Mouse (Mus musculus): ENCODE data around the gene Tubb2a.
"Not testable (repeated sequence)": the region's sequence is repeated elsewhere in the genome, so short reads cannot be mapped to it uniquely, and the experiment has no call there.

The Tubb2a gene

DNA sequence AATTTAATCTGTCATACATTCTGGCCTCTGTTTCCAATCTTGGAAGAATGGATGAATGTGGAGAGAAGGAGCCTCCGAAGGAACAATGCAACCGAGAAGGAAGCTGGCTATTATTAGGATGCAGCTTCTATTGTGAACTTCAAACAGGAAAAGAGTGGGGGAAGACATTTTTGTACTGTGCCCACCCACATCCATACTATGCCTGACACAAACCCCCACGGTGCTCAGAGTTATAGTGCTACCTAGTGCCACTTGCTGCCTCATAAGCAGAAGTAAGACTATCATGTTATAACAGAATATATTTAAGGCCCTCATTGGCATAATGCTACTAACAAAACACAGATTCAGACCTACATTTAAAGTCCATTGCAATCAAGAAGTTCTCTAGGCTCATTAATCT lies 11.6 kb upstream of the Tubb2a start:
- no peak for DNase-seq (ENCODE audit: low spot score in 2 of 2)

DNA sequence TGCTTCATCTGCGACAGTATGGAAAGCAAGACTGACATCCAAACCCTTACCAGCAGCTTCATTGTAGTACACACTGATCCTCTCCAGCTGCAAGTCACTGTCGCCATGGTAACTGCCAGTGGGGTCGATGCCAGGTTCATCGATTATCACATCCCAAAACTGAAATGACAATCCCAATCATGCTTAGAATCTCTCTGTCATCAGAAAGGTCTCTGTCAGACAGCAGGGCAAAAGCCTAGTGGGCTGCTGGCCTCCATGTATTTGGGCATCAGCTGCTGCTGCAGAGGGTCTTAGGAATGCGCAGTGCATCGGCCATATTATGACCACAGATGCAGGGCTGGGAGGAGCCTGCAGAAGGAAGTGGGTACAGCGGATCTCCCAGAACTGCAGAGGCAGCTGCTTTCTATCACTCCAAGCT lies 11.1 kb upstream of the Tubb2a start:
- no peak for DNase-seq (ENCODE audit: low spot score in 2 of 2)

DNA sequence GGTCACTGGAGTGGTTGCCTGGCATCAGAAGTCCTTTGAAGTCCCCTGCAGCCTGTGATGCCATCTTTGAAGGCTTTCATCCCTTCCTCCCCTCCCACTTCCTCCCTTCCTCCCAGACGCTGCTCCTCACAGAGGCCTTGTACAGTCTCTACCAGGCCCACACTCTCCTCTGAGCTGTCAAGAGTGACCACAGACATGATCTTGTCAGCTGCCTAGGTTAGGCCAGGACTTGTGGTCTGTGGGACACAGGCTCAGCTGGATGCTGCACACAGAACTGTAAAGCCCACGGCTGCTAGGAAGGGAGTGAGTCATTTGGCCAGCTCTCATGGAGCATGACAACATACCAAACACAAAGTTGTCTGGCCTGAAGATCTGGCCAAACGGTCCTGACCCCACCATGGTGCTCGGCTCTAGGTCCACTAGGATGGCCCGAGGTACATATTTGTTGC lies 10.4 kb upstream of the Tubb2a start:
- not testable (repeated sequence) for DNase-seq (ENCODE audit: low spot score in 2 of 2)

DNA sequence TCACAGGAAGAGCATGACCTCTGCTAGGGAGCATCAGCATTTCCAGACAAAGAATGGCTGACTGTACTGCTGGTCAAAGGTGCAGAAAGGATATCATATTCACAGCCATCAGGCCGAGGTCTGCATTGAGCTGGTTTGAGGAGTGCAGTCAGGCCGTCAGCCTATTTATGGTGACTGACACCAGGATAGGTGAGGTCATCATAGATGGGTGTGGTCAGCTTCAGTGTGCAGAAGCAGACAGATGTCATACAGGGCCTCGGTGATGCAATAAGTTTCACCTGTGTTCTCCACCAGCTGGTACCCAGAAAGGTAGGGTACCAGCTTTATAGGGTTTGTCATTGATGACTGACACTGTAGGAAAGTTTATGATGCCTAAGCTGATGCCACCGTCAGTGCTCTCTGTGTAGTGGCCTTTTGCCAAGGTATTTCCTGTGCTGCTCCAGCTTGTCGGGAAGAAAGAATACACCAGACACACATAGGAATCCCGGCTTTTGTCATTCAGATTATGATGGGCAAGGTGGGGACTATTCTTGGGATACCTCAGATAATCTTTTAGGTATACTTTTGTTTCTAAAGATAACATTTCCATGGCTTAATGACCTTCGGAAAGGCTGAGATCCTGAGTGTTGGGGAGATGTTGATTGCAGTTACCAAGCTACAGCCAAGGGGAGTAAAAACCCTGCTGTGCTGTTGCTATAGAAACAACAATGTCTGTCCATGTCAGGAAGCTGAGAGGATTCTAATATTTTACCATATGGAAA lies 9.4 kb upstream of the Tubb2a start:
- DNase-seq (ENCODE audit: low spot score in 2 of 2) = no peak

DNA sequence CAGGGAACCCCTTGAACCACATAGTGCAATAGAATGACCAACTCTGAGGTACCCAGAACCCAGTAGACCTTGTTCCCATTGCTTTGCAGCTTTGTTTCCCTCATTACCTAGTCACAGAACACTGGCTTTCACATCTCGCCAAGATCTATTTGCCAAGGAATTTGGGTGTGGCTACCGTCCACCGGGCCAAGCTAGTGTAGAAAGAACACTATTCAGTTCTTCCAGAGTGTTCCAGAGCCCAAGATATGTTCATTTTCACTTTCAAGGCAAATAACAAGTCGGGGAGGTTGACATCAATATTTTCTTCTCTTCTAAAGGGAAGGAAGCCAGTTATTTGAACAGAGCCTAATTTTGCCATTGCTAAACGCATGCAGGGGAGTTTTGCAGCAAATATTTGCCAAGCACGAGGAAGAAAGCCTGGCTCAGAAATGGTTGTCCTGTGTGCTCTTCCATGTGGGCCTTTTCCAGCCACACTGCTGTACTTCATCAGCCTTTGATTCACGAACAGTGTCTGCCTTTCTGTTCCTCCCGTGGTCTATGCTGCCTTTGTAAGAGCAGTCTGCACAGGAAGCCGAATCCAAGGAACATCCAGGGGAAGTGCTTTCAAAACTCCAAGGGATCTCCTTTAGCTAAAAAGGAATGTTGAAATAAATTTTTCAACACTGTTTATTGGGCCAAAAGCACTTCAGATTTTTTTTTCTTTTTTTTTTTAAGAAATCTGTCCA lies 6.4 kb upstream of the Tubb2a start:
- no peak for DNase-seq (ENCODE audit: low spot score in 2 of 2)

DNA sequence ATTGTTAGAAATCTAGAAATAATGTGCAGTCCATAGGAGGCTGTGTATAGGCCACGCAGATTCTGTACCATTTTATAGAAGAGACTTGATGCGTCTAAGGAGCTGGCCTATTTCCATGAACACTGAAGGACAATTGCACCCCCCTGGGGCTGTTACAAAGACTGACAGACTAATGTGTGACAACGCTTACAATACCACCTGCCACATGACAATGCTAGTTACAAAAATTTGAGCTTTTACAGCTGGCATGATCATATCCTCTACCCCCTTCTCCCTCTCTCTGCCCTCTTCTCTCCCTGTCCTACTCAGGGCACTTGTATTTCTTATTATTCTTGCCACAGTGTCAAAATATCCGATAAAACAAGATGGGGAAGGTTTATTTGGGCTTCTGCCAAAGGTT lies 4.1 kb upstream of the Tubb2a start:
- no peak for DNase-seq (ENCODE audit: low spot score in 2 of 2)

DNA sequence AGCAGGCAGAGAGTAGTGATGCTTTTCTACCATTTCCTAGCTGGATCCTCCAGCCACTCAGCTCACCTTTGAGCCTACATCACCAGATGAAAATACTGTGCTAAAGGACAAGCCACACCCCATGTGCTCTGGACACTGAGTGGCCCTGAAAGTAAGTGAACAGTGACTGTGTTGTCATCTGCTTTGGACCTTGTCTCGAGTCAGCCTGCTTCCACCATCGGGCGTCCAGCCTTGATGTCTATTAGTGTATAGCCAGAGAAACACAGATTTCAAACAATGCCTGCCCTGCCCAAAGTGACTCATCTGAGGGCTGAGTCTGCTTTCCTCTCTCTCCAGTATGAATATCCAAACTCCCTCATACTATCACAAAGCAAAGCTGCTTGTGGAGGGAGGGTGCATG lies 2.0 kb upstream of the Tubb2a start:
- no peak for DNase-seq (ENCODE audit: low spot score in 2 of 2)

DNA sequence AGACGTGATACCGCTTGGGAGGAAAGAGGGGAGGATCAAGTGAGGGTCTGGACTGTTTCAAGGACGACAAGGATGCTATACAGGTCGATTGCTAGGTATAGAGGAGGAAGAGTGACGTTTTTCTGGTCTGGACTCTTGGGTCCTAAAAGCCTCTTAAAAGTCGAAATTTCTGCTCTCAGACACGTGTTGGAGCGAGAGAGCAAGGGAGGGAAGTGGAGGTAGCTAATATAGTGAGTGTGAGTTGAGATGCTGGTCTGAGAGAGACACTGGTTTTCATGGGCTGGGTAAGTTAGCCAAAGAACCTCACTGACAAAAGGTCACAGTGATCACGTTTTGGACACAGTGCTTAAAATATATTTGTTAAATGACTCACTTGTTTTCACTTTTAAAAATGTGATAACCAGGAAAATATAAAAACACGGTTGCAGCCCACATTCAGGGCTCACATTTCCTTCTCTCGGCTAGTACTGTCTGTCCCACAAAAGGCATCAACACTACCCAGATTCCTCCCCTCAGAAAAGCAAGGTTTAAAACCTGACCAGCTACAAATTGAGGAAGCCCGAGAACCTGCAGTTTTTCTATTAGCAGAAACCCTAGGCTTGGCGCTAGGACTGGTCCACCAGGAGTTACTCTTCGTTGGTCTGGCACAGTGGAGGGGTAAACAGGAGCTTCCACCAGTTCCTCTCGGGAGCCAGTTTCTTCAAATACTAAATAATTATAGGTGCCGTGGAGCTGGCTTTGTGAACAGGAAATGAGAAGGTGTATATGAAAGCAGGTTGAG lies 883 bp upstream of the Tubb2a start:
- DNase-seq (ENCODE audit: low spot score in 2 of 2) = no peak

DNA sequence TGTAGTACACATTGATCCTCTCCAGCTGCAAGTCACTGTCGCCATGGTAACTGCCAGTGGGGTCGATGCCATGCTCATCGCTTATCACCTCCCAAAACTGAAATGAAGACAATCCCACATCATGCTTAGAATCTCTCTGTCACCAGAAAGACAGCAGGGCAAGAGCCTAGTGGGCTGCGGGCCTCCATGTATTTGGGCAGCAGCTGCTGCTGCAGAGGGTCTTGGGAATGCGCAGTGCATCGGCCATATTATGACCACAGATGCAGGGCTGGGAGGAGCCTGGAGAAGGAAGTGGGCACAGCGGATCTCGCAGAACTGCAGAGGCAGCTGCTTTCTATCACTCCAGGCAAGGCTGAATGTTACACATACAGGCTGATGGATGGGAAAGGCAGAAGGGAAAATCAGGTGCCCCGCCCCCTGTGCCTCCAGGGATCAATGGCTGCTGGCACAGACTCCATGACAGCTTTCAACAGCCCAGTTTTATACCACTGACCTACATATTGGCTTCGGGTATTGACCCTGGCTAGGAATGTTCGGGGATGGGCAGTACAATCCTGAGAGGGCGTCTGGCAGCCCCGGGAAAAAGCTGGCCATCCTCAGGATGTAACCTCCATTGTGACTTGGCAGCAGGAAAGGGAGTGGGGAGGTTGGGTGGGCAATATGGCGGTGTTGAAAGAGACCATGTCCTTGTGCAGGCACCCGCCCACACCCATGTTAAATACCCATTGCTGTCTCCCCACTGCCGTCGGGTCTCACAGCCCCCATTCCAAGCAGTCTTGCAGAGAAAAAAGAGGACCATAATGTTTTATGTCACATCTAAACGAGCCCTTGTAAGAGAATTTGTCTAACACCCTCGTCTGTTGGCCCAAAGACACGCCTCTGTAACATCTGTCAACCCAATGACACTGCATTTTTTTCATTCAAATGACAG lies 981 bp downstream of the Tubb2a start:
- DNase-seq (ENCODE audit: low spot score in 2 of 2) = no peak

DNA sequence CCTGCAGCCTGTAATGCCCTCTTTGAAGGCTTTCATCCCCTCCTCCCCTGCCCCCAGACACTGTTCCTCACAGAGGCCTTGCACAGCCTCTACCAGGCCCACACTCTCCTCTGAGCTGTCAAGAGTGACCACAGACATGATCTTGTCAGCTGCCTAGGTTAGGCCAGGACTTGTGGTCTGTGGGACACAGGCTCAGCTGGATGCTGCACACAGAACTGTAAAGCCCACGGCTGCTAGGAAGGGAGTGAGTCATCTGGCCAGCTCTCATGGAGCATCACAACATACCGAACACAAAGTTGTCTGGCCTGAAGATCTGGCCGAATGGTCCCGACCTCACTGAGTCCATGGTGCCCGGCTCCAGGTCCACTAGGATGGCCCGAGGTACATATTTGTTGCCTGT lies 1.9 kb downstream of the Tubb2a start:
- DNase-seq (ENCODE audit: low spot score in 2 of 2) = not testable (repeated sequence)

DNA sequence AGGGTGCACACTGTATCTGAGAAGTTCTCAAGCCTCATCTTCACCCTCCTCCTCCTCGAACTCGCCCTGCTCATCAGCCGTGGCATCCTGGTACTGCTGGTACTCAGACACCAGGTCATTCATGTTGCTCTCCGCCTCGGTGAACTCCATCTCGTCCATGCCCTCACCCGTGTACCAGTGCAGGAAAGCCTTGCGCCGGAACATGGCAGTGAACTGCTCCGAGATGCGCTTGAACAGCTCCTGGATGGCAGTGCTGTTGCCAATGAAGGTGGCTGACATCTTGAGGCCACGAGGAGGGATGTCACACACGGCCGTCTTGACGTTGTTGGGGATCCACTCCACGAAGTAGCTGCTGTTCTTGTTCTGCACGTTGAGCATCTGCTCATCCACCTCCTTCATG lies 3.4 kb downstream of the Tubb2a start:
- DNase-seq (ENCODE audit: low spot score in 2 of 2) = not testable (repeated sequence)

DNA sequence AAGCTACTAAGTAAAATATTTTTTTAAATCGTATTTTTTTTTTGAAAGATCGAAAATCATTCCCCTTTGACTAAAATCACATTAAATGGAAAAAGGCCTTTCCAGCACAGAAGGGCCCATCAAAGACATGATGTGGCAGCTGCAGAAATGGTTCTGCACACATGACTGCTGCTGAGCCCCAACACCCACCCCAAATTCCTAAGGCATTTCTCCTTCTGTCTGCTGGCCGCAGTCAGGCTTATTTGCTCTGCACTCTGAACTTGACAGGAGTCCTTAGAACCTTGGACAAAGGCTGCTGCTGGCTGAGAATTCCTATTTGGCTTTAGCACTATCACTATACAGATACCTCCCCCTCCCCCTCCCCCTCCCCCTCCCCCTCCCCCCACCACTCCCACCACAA lies 5.0 kb downstream of the Tubb2a start:
- no peak for DNase-seq (ENCODE audit: low spot score in 2 of 2)

DNA sequence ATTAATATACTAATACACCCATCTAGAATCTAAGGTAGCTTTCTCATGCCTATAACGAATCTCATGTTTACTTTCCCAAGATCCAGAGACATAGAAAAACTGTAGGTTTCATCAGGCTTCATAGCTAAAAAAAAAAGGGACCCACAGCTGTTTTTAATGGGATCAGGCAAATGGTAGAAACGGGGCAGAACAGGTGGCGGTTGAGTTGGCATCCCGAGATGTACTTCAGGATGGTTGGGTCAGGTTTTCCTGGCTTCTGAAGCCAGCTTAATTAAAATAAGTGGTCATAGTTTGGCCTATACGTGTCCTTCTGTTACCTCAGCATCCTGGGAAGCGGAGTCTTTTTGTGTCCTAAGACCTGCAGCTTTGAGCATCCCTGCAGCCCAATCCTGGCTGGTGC lies 6.0 kb downstream of the Tubb2a start:
- DNase-seq (ENCODE audit: low spot score in 2 of 2) = no peak

DNA sequence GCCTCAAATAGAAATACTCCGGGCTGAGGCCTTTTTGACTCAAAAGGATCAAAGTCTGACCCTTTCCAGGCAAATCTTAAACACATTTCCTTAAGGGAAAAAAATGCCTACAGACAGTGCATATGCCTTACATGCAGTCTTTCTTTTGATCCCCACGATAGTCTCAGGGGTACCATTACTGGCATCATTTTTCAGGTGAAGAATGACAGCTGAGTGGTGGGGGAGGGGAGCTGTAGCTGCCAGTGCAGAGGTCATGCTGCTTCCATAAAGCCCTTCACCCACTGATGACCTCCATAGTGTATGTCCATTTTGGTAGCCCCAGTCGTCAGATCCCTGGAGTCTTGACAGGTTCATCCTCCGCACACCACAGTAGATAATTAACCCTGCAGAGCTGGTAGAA lies 7.5 kb downstream of the Tubb2a start:
- no peak for DNase-seq (ENCODE audit: low spot score in 2 of 2)

DNA sequence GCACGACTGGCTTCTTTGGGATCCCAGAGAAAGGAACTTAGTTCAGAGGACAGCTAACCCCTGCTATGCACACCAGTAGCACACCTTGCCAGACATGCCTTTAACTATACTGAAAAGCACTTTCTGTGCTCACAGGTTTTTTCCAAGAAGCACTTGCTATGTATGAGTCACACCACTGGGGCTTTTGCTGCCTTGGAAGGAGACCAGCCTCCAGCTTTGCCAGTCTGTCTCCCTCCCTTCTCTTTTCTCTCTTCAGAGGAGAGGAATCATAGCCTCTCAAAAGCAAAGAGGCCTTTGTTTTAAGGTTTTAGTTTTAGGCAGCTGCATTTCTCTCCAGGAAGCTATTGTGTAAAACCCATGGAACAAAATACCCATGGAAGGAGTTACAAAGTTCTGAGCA lies 11.5 kb downstream of the Tubb2a start:
- no peak for DNase-seq (ENCODE audit: low spot score in 2 of 2)

DNA sequence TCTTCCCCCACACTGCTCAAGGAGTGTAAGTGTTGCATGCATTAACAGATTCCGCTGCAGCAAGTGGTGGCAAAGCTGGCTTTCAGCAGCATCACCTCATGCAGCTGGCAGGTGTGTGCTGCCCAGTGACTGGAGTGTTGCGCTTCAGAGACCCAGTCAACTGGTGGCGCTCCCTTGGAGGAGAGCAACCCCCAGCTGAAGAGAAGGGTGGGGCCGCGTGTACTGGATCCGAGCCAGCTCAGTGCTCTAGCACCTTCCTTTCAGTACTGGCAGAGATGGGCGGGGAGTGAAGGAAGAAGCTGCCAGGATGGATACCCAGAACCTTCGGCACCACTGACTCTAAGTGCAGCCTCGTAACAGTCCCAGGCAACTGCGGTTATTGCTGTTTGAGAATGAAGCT lies 15.3 kb downstream of the Tubb2a start:
- DNase-seq (ENCODE audit: low spot score in 2 of 2) = no peak

DNA sequence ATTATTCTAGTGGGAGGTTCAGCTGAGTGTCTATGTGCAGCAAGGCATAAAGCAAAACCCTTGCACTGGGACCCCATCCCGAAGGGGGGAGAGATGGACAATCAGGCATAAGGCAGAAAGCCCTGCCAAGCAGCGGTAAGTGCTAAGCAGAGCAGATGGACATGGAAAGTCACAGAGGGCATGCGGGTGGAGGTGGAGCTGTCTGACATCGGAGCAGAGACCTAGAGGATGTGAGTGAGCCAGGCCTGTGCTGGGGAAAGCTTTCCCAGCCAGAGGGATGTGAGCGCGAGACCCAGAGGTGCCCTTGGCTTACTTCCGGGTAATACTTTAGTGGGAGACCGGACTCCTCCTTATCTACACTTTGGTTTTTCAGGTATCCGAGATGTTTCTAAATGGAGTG lies 17.7 kb downstream of the Tubb2a start:
- DNase-seq (ENCODE audit: low spot score in 2 of 2) = no peak

DNA sequence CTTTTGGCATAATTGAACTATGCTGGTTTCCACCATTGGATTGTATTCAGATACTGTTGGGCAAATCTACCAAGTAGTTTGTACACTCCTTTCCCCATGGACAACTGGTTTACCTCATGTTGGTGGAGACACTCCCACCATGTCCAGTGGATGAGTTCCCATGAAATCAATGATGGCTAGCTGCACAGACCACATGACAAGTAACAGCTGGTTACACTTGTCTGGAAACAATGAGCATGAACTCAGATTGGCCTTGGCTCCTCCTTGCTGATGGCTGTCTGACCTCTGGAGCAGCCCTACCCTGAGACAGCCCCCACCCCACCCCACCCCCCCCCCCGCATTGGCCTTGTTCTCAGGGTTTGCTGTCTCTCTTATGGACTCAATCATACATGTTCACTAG lies 20.6 kb downstream of the Tubb2a start:
- DNase-seq (ENCODE audit: low spot score in 2 of 2) = no peak

DNA sequence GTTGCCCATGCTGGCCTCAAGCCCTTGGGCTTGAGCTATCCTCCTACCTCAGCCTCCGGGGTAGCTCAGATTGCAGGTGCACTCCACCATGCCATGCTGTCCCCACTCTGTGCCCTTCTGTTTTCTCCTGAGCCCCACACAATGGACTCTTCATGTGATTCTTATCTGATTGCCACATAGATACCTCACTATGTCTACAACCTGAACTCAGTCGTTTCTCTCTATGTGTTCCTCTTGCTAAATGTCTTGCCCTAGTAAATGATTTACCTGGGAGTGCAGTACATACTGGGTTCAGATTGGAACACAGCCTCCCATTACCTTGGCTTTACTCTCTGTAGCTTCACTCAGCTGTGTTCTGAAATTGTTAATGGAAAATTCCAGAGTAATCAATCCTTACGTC lies 22.8 kb downstream of the Tubb2a start:
- DNase-seq (ENCODE audit: low spot score in 2 of 2) = no peak

DNA sequence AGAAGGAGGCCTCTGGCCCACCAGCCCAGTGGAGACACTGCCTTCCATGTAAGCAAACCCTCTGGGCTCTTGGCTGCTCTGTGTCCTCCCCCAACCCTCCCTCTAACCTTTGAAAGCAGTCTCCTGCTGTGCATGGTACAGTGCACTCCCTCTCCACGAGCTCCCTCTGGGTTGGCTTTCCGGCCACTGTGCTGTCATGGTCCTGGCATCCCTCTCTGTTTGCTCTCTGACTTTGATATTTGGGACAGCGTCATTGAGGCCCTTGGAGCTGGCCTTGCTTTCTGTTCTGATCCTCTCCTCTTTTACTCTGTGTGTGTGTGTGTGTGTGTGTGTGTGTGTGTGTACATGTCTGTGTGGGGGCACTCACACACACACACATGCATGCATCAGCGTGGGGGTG lies 23.4 kb downstream of the Tubb2a start:
- no peak for DNase-seq (ENCODE audit: low spot score in 2 of 2)

DNA sequence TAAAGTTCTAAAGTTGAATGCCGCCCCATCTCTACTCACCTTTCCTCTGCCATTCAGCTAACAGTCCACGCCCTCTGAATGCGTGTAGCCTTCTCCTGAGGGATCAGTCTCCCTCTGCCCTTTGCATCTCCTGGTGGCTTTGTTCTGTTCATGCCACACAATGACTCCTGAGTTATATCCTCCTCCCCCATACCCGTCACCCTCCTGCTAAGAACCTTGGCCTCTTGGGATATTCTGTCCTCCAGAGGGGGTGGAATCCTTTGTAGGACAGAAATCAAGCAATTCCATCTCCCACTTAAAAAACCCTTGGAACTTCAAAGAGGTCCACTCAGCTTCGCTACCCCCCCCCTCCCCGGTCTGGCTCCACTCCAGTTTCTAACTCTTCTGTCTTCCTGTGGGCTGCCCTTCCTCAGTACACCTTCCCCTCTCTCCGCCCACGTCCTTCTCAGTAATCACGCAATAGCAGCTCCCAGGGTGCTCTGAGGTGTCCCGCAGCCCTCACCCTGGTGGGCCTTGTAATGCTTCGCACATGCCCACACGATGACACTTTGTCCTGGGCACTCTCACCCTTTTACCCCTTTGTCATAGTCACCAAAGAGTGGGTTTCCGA lies 24.0 kb downstream of the Tubb2a start:
- DNase-seq (ENCODE audit: low spot score in 2 of 2) = no peak

Measured in urinary bladder, postnatal 4 days (tissue).